Mouse (Mus musculus) spleen, embryonic (tissue): ENCODE results near the gene Dusp1.

Experiments
- CTCF ChIA-PET: fragments of 350-600 bp; sonication (Branson Sonifier 250); formaldehyde crosslinking; loops from one replicate; lab custom pipeline; 2022; lab: Charles Lee

The Dusp1 gene

GRCm38 (mm10) chr17:26528751-26529150 is 33.2 kb downstream of the Dusp1 start:
- CTCF ChIA-PET = no interaction called here

- CTCF ChIA-PET = interaction anchor here (1.0 kb wide), 1 partner anchor 19 kb away, joined by 3 read pairs; no protein-coding TSS in a partner anchor
Measured at GRCm38 (mm10) chr17:26527291-26527690, 34.6 kb downstream of the Dusp1 start.

GRCm38 (mm10) chr17:26525316-26525715 is 36.6 kb downstream of the Dusp1 start:
- CTCF ChIA-PET = no interaction called here

- CTCF ChIA-PET = no interaction called here
Measured at GRCm38 (mm10) chr17:26524801-26525200, 37.1 kb downstream of the Dusp1 start.

GRCm38 (mm10) chr17:26524316-26524715 is 37.6 kb downstream of the Dusp1 start:
- CTCF ChIA-PET = no interaction called here

- CTCF ChIA-PET = no interaction called here
Measured at GRCm38 (mm10) chr17:26522711-26523110, 39.2 kb downstream of the Dusp1 start.

GRCm38 (mm10) chr17:26518306-26518705 is 43.6 kb downstream of the Dusp1 start:
- CTCF ChIA-PET = no interaction called here

GRCm38 (mm10) chr17:26515675-26516074 is 46.3 kb downstream of the Dusp1 start:
- CTCF ChIA-PET = no interaction called here

GRCm38 (mm10) chr17:26514581-26515030 is 47.3 kb downstream of the Dusp1 start:
- CTCF ChIA-PET = no interaction called here

GRCm38 (mm10) chr17:26513459-26514290 is 48.3 kb downstream of the Dusp1 start:
- CTCF ChIA-PET = no interaction called here

- CTCF ChIA-PET = no interaction called here
Measured at GRCm38 (mm10) chr17:26512961-26513360, 49.0 kb downstream of the Dusp1 start.

- CTCF ChIA-PET = interaction anchor here (0.6 kb wide), 2 partner anchors 20 to 549 kb away, joined by 3 read pairs; no protein-coding TSS in a partner anchor
Measured at GRCm38 (mm10) chr17:26511816-26512774, 49.8 kb downstream of the Dusp1 start.

- CTCF ChIA-PET = no interaction called here
Measured at GRCm38 (mm10) chr17:26511256-26511655, 50.7 kb downstream of the Dusp1 start.

GRCm38 (mm10) chr17:26510146-26511045 is 51.5 kb downstream of the Dusp1 start:
- CTCF ChIA-PET = interaction anchor here (0.7 kb wide), 3 partner anchors 10 to 344 kb away, joined by 3 to 14 read pairs (median 3); no protein-coding TSS in a partner anchor

GRCm38 (mm10) chr17:26508961-26509771 is 52.8 kb downstream of the Dusp1 start:
- CTCF ChIA-PET = interaction anchor here (0.6 to 1.2 kb wide), 3 partner anchors 18 to 514 kb away, joined by 3 to 14 read pairs (median 4); no protein-coding TSS in a partner anchor

- CTCF ChIA-PET = interaction anchor here (0.6 to 1.2 kb wide), 3 partner anchors 18 to 515 kb away, joined by 3 to 14 read pairs (median 4); no protein-coding TSS in a partner anchor
Measured at GRCm38 (mm10) chr17:26508345-26508960, 53.5 kb downstream of the Dusp1 start.

- CTCF ChIA-PET = interaction anchor here (0.5 to 1.2 kb wide), 3 partner anchors 19 to 129 kb away, joined by 3 to 6 read pairs (median 3); no protein-coding TSS in a partner anchor
Measured at GRCm38 (mm10) chr17:26507966-26508344, 54.0 kb downstream of the Dusp1 start.

- CTCF ChIA-PET = interaction anchor here (0.5 to 0.8 kb wide), 2 partner anchors 113 to 130 kb away, joined by 3 to 6 read pairs; no protein-coding TSS in a partner anchor
Measured at GRCm38 (mm10) chr17:26506997-26507871, 54.7 kb downstream of the Dusp1 start.
